In the genomic region with DNA sequence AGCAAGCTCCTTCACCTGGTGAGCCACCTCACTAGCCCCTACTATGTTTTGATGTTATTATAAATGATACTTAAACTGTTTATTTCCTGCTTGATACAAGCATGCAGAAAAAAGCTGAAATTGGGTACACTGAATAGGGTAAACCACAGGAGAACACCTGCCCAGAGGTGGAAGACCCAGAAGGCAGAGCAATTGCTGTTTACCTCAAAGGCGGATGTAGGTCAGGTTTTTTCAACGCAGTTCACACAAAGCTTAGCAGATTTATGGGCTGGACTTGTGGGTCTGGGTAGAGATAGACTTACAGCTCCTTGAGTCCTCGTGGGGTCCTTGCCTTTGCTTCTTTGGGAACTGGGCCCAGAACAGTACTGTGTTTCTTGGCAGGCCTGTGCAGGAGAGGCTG, we compare ENCODE assay signal across 33 mouse cellular contexts. TPM values are rescaled to one million over a fixed set of nuclear protein-coding genes. Genes with fewer than 3 reads are reported as not detected.
DNase-seq lines count a peak whose midpoint lies in the region; ATAC-seq and TF ChIP-seq lines count a peak whose summit lies in the region.
"Had no signal": no experiment of that assay in that cellular context is flagged by ENCODE, and none has a peak within 500 bp of the region (broad histone marks: within the 10 kb centered on the region; RNA-seq: fewer than 3 reads in every experiment).

No protein-coding gene starts in this region.

- DNase-seq in T-cell, adult 2 months (ENCODE audit: low spot score): peak; percentile 73
- peak; percentile 65 for DNase-seq in thymus, adult 2 months
- DNase-seq in thymus, postnatal 14 days: peak; percentile 68
- peak; percentile 49 for DNase-seq in thymus, postnatal 4 days
- DNase-seq in heart, adult 11 months: no peak
- no peak for DNase-seq in kidney, adult 2 months
- DNase-seq in heart, postnatal 25 days (ENCODE audit: low spot score): no peak
- no peak for DNase-seq in hindbrain, embryonic 11.5 days (ENCODE audit: low spot score)
- DNase-seq: adrenal gland, adult 2 months; adrenal gland, postnatal 14 days; cerebellum, adult 18-20 months; cerebellum, adult 9-10 months; cerebellum, postnatal 14 days; forebrain, postnatal 0 days; gastrocnemius, adult 2 months; gastrocnemius, postnatal 14 days; heart, adult 18-20 months; heart, postnatal 10 days; heart, postnatal 4 days had no signal

- TF ChIP-seq CTCF in thymus, adult 2 months (IDR thresholded peaks at IDR 0.05; ENCODE audit: borderline replicate concordance, control insufficient read depth, extremely low read depth, insufficient read depth, low read length, poor library complexity): no peak
- TF ChIP-seq CTCF in kidney, adult 2 months (conservative IDR thresholded peaks at IDR 0.05; ENCODE audit: insufficient read depth, insufficient read length, low read depth, low read length): no peak

- no peaks in the 10 kb centered on the region for H3K36me3 ChIP-seq in thymus, adult 2 months (ENCODE audit: control insufficient read depth, insufficient read depth, low read length)
- no peaks in the 10 kb centered on the region for H3K36me3 ChIP-seq in kidney, adult 2 months (ENCODE audit: control insufficient read depth, insufficient read depth, low read length)
- H3K36me3 ChIP-seq in hindbrain, embryonic 11.5 days (ENCODE audit: control insufficient read depth, insufficient read depth, low read length): no peaks in the 10 kb centered on the region
- H3K36me3 ChIP-seq: embryonic facial prominence, embryonic 12.5 days; embryonic facial prominence, embryonic 15.5 days; G1E; heart, embryonic 12.5 days; heart, embryonic 15.5 days; hindbrain, embryonic 12.5 days had no signal

- ATAC-seq in hindbrain, embryonic 11.5 days (ENCODE audit: low FRiP score): no peak
- ATAC-seq: forebrain, embryonic 14.5 days; forebrain, postnatal 0 days; hindbrain, embryonic 16.5 days; inflammation-experienced regulatory T-cells, adult 6 months; Patski had no signal

- no peak for TF ChIP-seq POLR2A in thymus, adult 2 months (IDR thresholded peaks at IDR 0.05; ENCODE audit: control insufficient read depth, extremely low read depth, insufficient read depth, low read length, poor library complexity)
- TF ChIP-seq POLR2A in kidney, adult 2 months (IDR thresholded peaks at IDR 0.05; ENCODE audit: low read depth, low read length): no peak

- no peak overlapping the region for H3K4me3 ChIP-seq in thymus, adult 2 months (ENCODE audit: control insufficient read depth, insufficient read depth, low read length)
- H3K4me3 ChIP-seq in kidney, adult 2 months (ENCODE audit: insufficient read depth, low read depth, low read length): no peak overlapping the region
- no peak overlapping the region for H3K4me3 ChIP-seq in hindbrain, embryonic 11.5 days (ENCODE audit: low read depth, low read length)
- H3K4me3 ChIP-seq: embryonic facial prominence, embryonic 12.5 days; embryonic facial prominence, embryonic 15.5 days; gastrocnemius, adult 2 months; heart, embryonic 12.5 days; heart, embryonic 15.5 days; hindbrain, embryonic 12.5 days had no signal

- H3K9ac ChIP-seq in hindbrain, embryonic 11.5 days (ENCODE audit: low read depth, low read length): no peak overlapping the region
- H3K9ac ChIP-seq: embryonic facial prominence, embryonic 12.5 days; embryonic facial prominence, embryonic 15.5 days; forebrain, postnatal 0 days; heart, embryonic 12.5 days; heart, embryonic 15.5 days; hindbrain, embryonic 12.5 days had no signal

- peaks cover 23% of the 10 kb centered on the region for H3K4me1 ChIP-seq in thymus, adult 2 months (replicated peaks; ENCODE audit: control insufficient read depth, insufficient read depth, low read length)
- H3K4me1 ChIP-seq in kidney, adult 2 months (ENCODE audit: control insufficient read depth, insufficient read depth, low read length): no peaks in the 10 kb centered on the region
- no peaks in the 10 kb centered on the region for H3K4me1 ChIP-seq in hindbrain, embryonic 11.5 days (replicated peaks; ENCODE audit: control insufficient read depth, insufficient read depth, low read length)
- H3K4me1 ChIP-seq: embryonic facial prominence, embryonic 12.5 days; embryonic facial prominence, embryonic 15.5 days; heart, embryonic 12.5 days; heart, embryonic 15.5 days; hindbrain, embryonic 12.5 days had no signal

- no peak overlapping the region for H3K4me2 ChIP-seq in hindbrain, embryonic 11.5 days (replicated peaks; ENCODE audit: low read depth, low read length)
- H3K4me2 ChIP-seq: embryonic facial prominence, embryonic 12.5 days; embryonic facial prominence, embryonic 15.5 days; heart, embryonic 12.5 days; heart, embryonic 15.5 days; hindbrain, embryonic 12.5 days had no signal

- no peaks in the 10 kb centered on the region for H3K9me3 ChIP-seq in hindbrain, embryonic 11.5 days (ENCODE audit: control insufficient read depth, low read length)
- H3K9me3 ChIP-seq: embryonic facial prominence, embryonic 12.5 days; embryonic facial prominence, embryonic 15.5 days; G1E; heart, embryonic 15.5 days; hindbrain, embryonic 12.5 days had no signal

- H3K27me3 ChIP-seq in thymus, adult 2 months (ENCODE audit: control insufficient read depth, insufficient read depth, low read length): no peaks in the 10 kb centered on the region
- no peaks in the 10 kb centered on the region for H3K27me3 ChIP-seq in kidney, adult 2 months (replicated peaks; ENCODE audit: control insufficient read depth, insufficient read depth, low read length)
- H3K27me3 ChIP-seq in hindbrain, embryonic 11.5 days (ENCODE audit: control insufficient read depth, insufficient read depth, low read length): no peaks in the 10 kb centered on the region
- H3K27me3 ChIP-seq: CH12.LX; embryonic facial prominence, embryonic 12.5 days; embryonic facial prominence, embryonic 15.5 days; heart, embryonic 15.5 days; hindbrain, embryonic 12.5 days had no signal

- peak overlapping the region; percentile 84 for H3K27ac ChIP-seq in thymus, adult 2 months (ENCODE audit: control insufficient read depth, insufficient read depth, low read length)
- no peak overlapping the region for H3K27ac ChIP-seq in kidney, adult 2 months (ENCODE audit: insufficient read depth, low read depth, low read length)
- no peak overlapping the region for H3K27ac ChIP-seq in hindbrain, embryonic 11.5 days (ENCODE audit: low read depth, low read length)
- H3K27ac ChIP-seq: embryonic facial prominence, embryonic 12.5 days; embryonic facial prominence, embryonic 15.5 days; gastrocnemius, adult 2 months; heart, embryonic 15.5 days; hindbrain, embryonic 12.5 days had no signal

- WGBS in thymus, adult 2 months: 9% methylated on average over 3 of the region's 3 CpGs
- WGBS in kidney, adult 2 months: 38% methylated on average over 3 of the region's 3 CpGs
- WGBS in hindbrain, embryonic 11.5 days: 70% methylated on average over 3 of the region's 3 CpGs

- intact Hi-C loops in heart, postnatal 25 days (cut with DNase I): no loop called here

RNA-seq across cellular contexts. Expression of gene Cd3e, which starts 6.4 kb away (rescaled TPM):
- polyA plus RNA-seq in thymus, adult 2 months (2012; rRNA removed): 343 and 451 TPM in 2 replicates
- 0.52 and 3.6 TPM in 2 replicates for polyA plus RNA-seq in kidney, adult 2 months (2012; rRNA removed)
- total RNA-seq in heart, postnatal 25 days (2021): under 1 TPM; 0.36 to 0.57 TPM
- polyA plus RNA-seq in hindbrain, embryonic 11.5 days (2014; fragmentation: Nextera tagmentation; extraction: Ambion mirVana): not detected in 2 replicates
- total RNA-seq: CH12.LX; forebrain, postnatal 0 days; gastrocnemius, adult 2 months; gastrocnemius, postnatal 14 days had no signal
- polyA plus RNA-seq: C2C12; embryonic facial prominence, embryonic 12.5 days; forebrain, embryonic 11.5 days; forebrain, embryonic 14.5 days; forebrain, postnatal 0 days; G1E; heart, embryonic 12.5 days; hindbrain, embryonic 12.5 days; Patski had no signal

RNA-seq across cellular contexts. Expression of gene Mpzl2, which starts 23.8 kb away (rescaled TPM):
- polyA plus RNA-seq in thymus, adult 2 months (2012; rRNA removed): 10.1 and 11.6 TPM in 2 replicates
- polyA plus RNA-seq in kidney, adult 2 months (2012; rRNA removed): 18.8 TPM in 2 replicates
- total RNA-seq in heart, postnatal 25 days (2021): 1 to 10 TPM in 1 of 2 experiments, under 1 TPM in 1; 0.81 to 1.0 TPM
- polyA plus RNA-seq in hindbrain, embryonic 11.5 days (2014; fragmentation: Nextera tagmentation; extraction: Ambion mirVana): 2.6 and 3.8 TPM in 2 replicates
- polyA plus RNA-seq: C2C12; G1E; inflammation-experienced regulatory T-cells, adult 6 months; Patski had no signal

RNA-seq across cellular contexts. Expression of gene Cd3d, which starts 34.3 kb away (rescaled TPM):
- 214 and 262 TPM in 2 replicates for polyA plus RNA-seq in thymus, adult 2 months (2012; rRNA removed)
- 0.19 and 2.9 TPM in 2 replicates for polyA plus RNA-seq in kidney, adult 2 months (2012; rRNA removed)
- total RNA-seq in heart, postnatal 25 days (2021): under 1 TPM; 0.16 to 0.34 TPM
- polyA plus RNA-seq in hindbrain, embryonic 11.5 days (2014; fragmentation: Nextera tagmentation; extraction: Ambion mirVana): not detected in 2 replicates
- total RNA-seq: forebrain, postnatal 0 days; G1E; gastrocnemius, adult 2 months had no signal
- polyA plus RNA-seq: C2C12; embryonic facial prominence, embryonic 12.5 days; embryonic facial prominence, embryonic 15.5 days; forebrain, embryonic 11.5 days; forebrain, embryonic 14.5 days; forebrain, postnatal 0 days; G1E; heart, embryonic 12.5 days; hindbrain, embryonic 12.5 days; hindbrain, embryonic 16.5 days; Patski had no signal

RNA-seq across cellular contexts. Expression of gene Cd3g, which starts 35.6 kb away (rescaled TPM):
- 183 and 216 TPM in 2 replicates for polyA plus RNA-seq in thymus, adult 2 months (2012; rRNA removed)
- 0.57 and 3.2 TPM in 2 replicates for polyA plus RNA-seq in kidney, adult 2 months (2012; rRNA removed)
- not detected for total RNA-seq in heart, postnatal 25 days (2021)
- polyA plus RNA-seq in hindbrain, embryonic 11.5 days (2014; fragmentation: Nextera tagmentation; extraction: Ambion mirVana): not detected in 2 replicates
- total RNA-seq: forebrain, postnatal 0 days; gastrocnemius, adult 2 months had no signal
- polyA plus RNA-seq: adrenal gland, adult 2 months; C2C12; embryonic facial prominence, embryonic 12.5 days; forebrain, embryonic 11.5 days; forebrain, embryonic 14.5 days; forebrain, postnatal 0 days; frontal cortex, adult 2 months; heart, embryonic 12.5 days; hindbrain, embryonic 12.5 days; hindbrain, embryonic 16.5 days; Patski had no signal

RNA-seq across cellular contexts. Expression of gene Mpzl3, which starts 39.1 kb away (rescaled TPM):
- polyA plus RNA-seq in thymus, adult 2 months (2012; rRNA removed): 5.3 and 7.3 TPM in 2 replicates
- 2.6 TPM in 2 replicates for polyA plus RNA-seq in kidney, adult 2 months (2012; rRNA removed)
- total RNA-seq in heart, postnatal 25 days (2021): 1 to 10 TPM; 1.5 to 2.6 TPM
- 1.7 and 2.8 TPM in 2 replicates for polyA plus RNA-seq in hindbrain, embryonic 11.5 days (2014; fragmentation: Nextera tagmentation; extraction: Ambion mirVana)

Comparison
In these comparisons a context has a peak if more than half of its experiments do, and no peak if none do; other contexts are left out.
1. DNase-seq: peak in T-cell, adult 2 months (single experiment), thymus, adult 2 months (single experiment), thymus, postnatal 14 days (single experiment) and thymus, postnatal 4 days (single experiment); none in heart, adult 11 months (single experiment), kidney, adult 2 months (single experiment), heart, postnatal 25 days (single experiment) and hindbrain, embryonic 11.5 days (single experiment).
2. RNA of gene Cd3e, which starts 6.4 kb away (polyA plus RNA-seq): 343 to 451 TPM in thymus, adult 2 months; 0.52 to 3.6 TPM in kidney, adult 2 months and not detected in hindbrain, embryonic 11.5 days; every median in the first group is over 10 times any median in the second.
3. RNA of gene Cd3d, which starts 34.3 kb away (polyA plus RNA-seq): 214 to 262 TPM in thymus, adult 2 months; 0.19 to 2.9 TPM in kidney, adult 2 months and not detected in hindbrain, embryonic 11.5 days; every median in the first group is over 10 times any median in the second.